Mouse (Mus musculus): Measurements from ENCODE around the gene Ccdc120.
A peak's percentile ranks its signal among the peaks of the same experiment; 100 is the strongest.

Gene Ccdc120

GRCm38 (mm10) chrX:7750432-7751116, at the start of gene Ccdc120:
Gene Ccdc120 (minus strand): TSS chrX:7750905.
- DNase-seq: peak; percentile 83 to 89

GRCm38 (mm10) chrX:7797327-7797726, 46.6 kb upstream of the Ccdc120 start:
- DNase-seq: no peak

- no peak for DNase-seq
Observed at GRCm38 (mm10) chrX:7795016-7795415, 44.3 kb upstream of the Ccdc120 start.

- DNase-seq: peak in 1 of 2 experiments; percentile 21
Observed at GRCm38 (mm10) chrX:7793361-7793760, 42.7 kb upstream of the Ccdc120 start.

- no peak for DNase-seq
Observed at GRCm38 (mm10) chrX:7790309-7790708, 39.6 kb upstream of the Ccdc120 start.

GRCm38 (mm10) chrX:7789542-7790136, 38.9 kb upstream of the Ccdc120 start, which contains the start of gene Gripap1:
Gene Gripap1 (plus strand): TSS chrX:7789765.
- peak; percentile 73 to 85 for DNase-seq

GRCm38 (mm10) chrX:7782603-7783092, 31.9 kb upstream of the Ccdc120 start:
- DNase-seq: no peak

GRCm38 (mm10) chrX:7779294-7779693, 28.6 kb upstream of the Ccdc120 start:
- no peak for DNase-seq

GRCm38 (mm10) chrX:7778450-7779244, 27.9 kb upstream of the Ccdc120 start:
- DNase-seq: no peak

GRCm38 (mm10) chrX:7776329-7777082, 25.8 kb upstream of the Ccdc120 start:
- peak; percentile 65 to 82 for DNase-seq

GRCm38 (mm10) chrX:7775501-7776205, 24.9 kb upstream of the Ccdc120 start:
- DNase-seq: no peak

GRCm38 (mm10) chrX:7772766-7773165, 22.1 kb upstream of the Ccdc120 start:
- peak in 1 of 2 experiments; percentile 43 for DNase-seq

- DNase-seq: no peak
Observed at GRCm38 (mm10) chrX:7769302-7770017, 18.8 kb upstream of the Ccdc120 start.

GRCm38 (mm10) chrX:7765764-7766163, 15.1 kb upstream of the Ccdc120 start:
- peak in 1 of 2 experiments; percentile 28 for DNase-seq

- DNase-seq: no peak
Observed at GRCm38 (mm10) chrX:7765281-7765670, 14.6 kb upstream of the Ccdc120 start.

- no peak for DNase-seq
Observed at GRCm38 (mm10) chrX:7764657-7765280, 14.1 kb upstream of the Ccdc120 start.

- DNase-seq: no peak
Observed at GRCm38 (mm10) chrX:7763631-7764393, 13.1 kb upstream of the Ccdc120 start.

- peak in 1 of 2 experiments; percentile 20 for DNase-seq
Observed at GRCm38 (mm10) chrX:7762921-7763197, 12.2 kb upstream of the Ccdc120 start.

- DNase-seq: peak; percentile 86 to 92
Observed at GRCm38 (mm10) chrX:7762137-7762920, 11.6 kb upstream of the Ccdc120 start, which contains the start of gene Tfe3. Gene Tfe3 (plus strand): TSS chrX:7762560.
